Comparison of ENCODE assay signal across 7 mouse cellular contexts in genomic region chr15:79671828-79672348, GRCm38 (mm10). TPM values are rescaled to one million over a fixed set of nuclear protein-coding genes. Genes with fewer than 3 reads are reported as not detected.
A peak's percentile ranks its signal among the peaks of the same experiment; 100 is the strongest.
DNase-seq lines count a peak whose midpoint lies in the region; ATAC-seq and TF ChIP-seq lines count a peak whose summit lies in the region.
"Not testable (repeated sequence)": the region's sequence is repeated elsewhere in the genome, so short reads cannot be mapped to it uniquely, and the experiment has no call there.

No protein-coding gene starts in this region.

- ATAC-seq in forebrain, embryonic 11.5 days (replicated peaks; ENCODE audit: low FRiP score); heart, embryonic 15.5 days (replicated peaks; ENCODE audit: insufficient number of reproducible peaks, insufficient read depth, low FRiP score, low read depth); intestine, postnatal 0 days; limb, embryonic 13.5 days (ENCODE audit: low FRiP score, low read depth); lung, postnatal 0 days; neural tube, embryonic 13.5 days (ENCODE audit: low read depth): not testable (repeated sequence)

- peak overlapping the region; percentile 48 for H3K4me3 ChIP-seq in bone marrow, adult 2 months (replicated peaks; ENCODE audit: control insufficient read depth, low read depth, low read length)
- peak overlapping the region; percentile 62; the same call in 1 of the 2 replicates for H3K4me3 ChIP-seq in forebrain, embryonic 11.5 days (ENCODE audit: low read depth, low read length)
- H3K4me3 ChIP-seq in heart, embryonic 15.5 days = peak overlapping the region; percentile 96
- peak overlapping the region; percentile 88; the same call in 1 of the 2 replicates for H3K4me3 ChIP-seq in intestine, postnatal 0 days (ENCODE audit: low read depth, low read length)
- H3K4me3 ChIP-seq in limb, embryonic 13.5 days = peak overlapping the region; percentile 86
- H3K4me3 ChIP-seq in lung, postnatal 0 days (ENCODE audit: low read depth, low read length) = not testable (repeated sequence)
- peak overlapping the region; percentile 84 for H3K4me3 ChIP-seq in neural tube, embryonic 13.5 days

- H3K4me2 ChIP-seq in forebrain, embryonic 11.5 days (ENCODE audit: low read depth, low read length, severe bottlenecking) = peak overlapping the region; percentile 63
- peak overlapping the region; percentile 83 for H3K4me2 ChIP-seq in heart, embryonic 15.5 days
- H3K4me2 ChIP-seq in intestine, postnatal 0 days (replicated peaks; ENCODE audit: low read depth) = peak overlapping the region; percentile 81
- peak overlapping the region; percentile 74 for H3K4me2 ChIP-seq in limb, embryonic 13.5 days (replicated peaks)
- peak overlapping the region; percentile 81 for H3K4me2 ChIP-seq in lung, postnatal 0 days (replicated peaks; ENCODE audit: low read depth, low read length)
- peak overlapping the region; percentile 84 for H3K4me2 ChIP-seq in neural tube, embryonic 13.5 days

- not testable (repeated sequence) for TF ChIP-seq EP300 in lung, postnatal 0 days (IDR thresholded peaks at IDR 0.05)

- H3K4me1 ChIP-seq in bone marrow, adult 2 months (ENCODE audit: control insufficient read depth, insufficient read depth, low read length); forebrain, embryonic 11.5 days (replicated peaks; ENCODE audit: control insufficient read depth, insufficient read depth, low read length); intestine, postnatal 0 days (replicated peaks; ENCODE audit: control insufficient read depth, insufficient read depth, low read length); limb, embryonic 13.5 days; lung, postnatal 0 days (ENCODE audit: insufficient read depth, low read depth, low read length); neural tube, embryonic 13.5 days (replicated peaks): not testable (repeated sequence)
- peaks cover 25% of the 10 kb centered on the region for H3K4me1 ChIP-seq in heart, embryonic 15.5 days (replicated peaks)

- H3K9ac ChIP-seq in forebrain, embryonic 11.5 days (ENCODE audit: low read length); intestine, postnatal 0 days (ENCODE audit: low read depth, low read length); limb, embryonic 13.5 days; lung, postnatal 0 days (replicated peaks; ENCODE audit: low read depth): not testable (repeated sequence)
- peak overlapping the region; percentile 8; the same call in 1 of the 2 replicates for H3K9ac ChIP-seq in heart, embryonic 15.5 days
- H3K9ac ChIP-seq in neural tube, embryonic 13.5 days = 0 out of 2 replicates have a peak overlapping the region, but pooled peaks have one; percentile 38

- H3K27ac ChIP-seq in bone marrow, adult 2 months (ENCODE audit: control insufficient read depth, insufficient read depth, low read depth, low read length, poor library complexity); forebrain, embryonic 11.5 days (ENCODE audit: low read depth, low read length); heart, embryonic 15.5 days; intestine, postnatal 0 days (ENCODE audit: low read depth, low read length); limb, embryonic 13.5 days; lung, postnatal 0 days (ENCODE audit: low read length); neural tube, embryonic 13.5 days (replicated peaks): not testable (repeated sequence)

- WGBS in bone marrow, adult 2 months = 71% methylated on average over 11 of the region's 11 CpGs
- WGBS in forebrain, embryonic 11.5 days = 92% methylated on average over 11 of the region's 11 CpGs
- WGBS in heart, embryonic 15.5 days = 69% methylated on average over 11 of the region's 11 CpGs
- whole genome bisulfite sequencing in intestine, postnatal 0 days = 62% methylated on average over 11 of the region's 11 CpGs
- WGBS in limb, embryonic 13.5 days = 82% methylated on average over 11 of the region's 11 CpGs
- WGBS in lung, postnatal 0 days = 58% methylated on average over 11 of the region's 11 CpGs
- WGBS in neural tube, embryonic 13.5 days = 87% methylated on average over 11 of the region's 11 CpGs

- not testable (repeated sequence) for DNase-seq in forebrain, embryonic 11.5 days (ENCODE audit: low spot score); lung, postnatal 0 days (ENCODE audit: low spot score)

- H3K36me3 ChIP-seq in forebrain, embryonic 11.5 days (ENCODE audit: control insufficient read depth, insufficient read depth, low read length) = not testable (repeated sequence)
- H3K36me3 ChIP-seq in heart, embryonic 15.5 days = peaks cover 45% of the 10 kb centered on the region
- peaks cover 38% of the 10 kb centered on the region for H3K36me3 ChIP-seq in intestine, postnatal 0 days (ENCODE audit: control insufficient read depth, insufficient read depth)
- H3K36me3 ChIP-seq in limb, embryonic 13.5 days = peaks cover 53% of the 10 kb centered on the region
- H3K36me3 ChIP-seq in lung, postnatal 0 days (ENCODE audit: insufficient read depth, low read length) = peaks cover 21% of the 10 kb centered on the region; the same call in 1 of the 2 replicates
- peaks cover 54% of the 10 kb centered on the region for H3K36me3 ChIP-seq in neural tube, embryonic 13.5 days

- TF ChIP-seq POLR2A in bone marrow, adult 2 months (IDR thresholded peaks at IDR 0.05; ENCODE audit: borderline replicate concordance, control insufficient read depth, low read depth, low read length) = not testable (repeated sequence)

- H3K9me3 ChIP-seq in forebrain, embryonic 11.5 days (ENCODE audit: control insufficient read depth, low read length); heart, embryonic 15.5 days (replicated peaks); intestine, postnatal 0 days (ENCODE audit: control insufficient read depth); limb, embryonic 13.5 days; lung, postnatal 0 days (ENCODE audit: low read length); neural tube, embryonic 13.5 days: not testable (repeated sequence)

- H3K27me3 ChIP-seq in forebrain, embryonic 11.5 days (ENCODE audit: control insufficient read depth, insufficient read depth, low read length); heart, embryonic 15.5 days; intestine, postnatal 0 days (replicated peaks; ENCODE audit: control insufficient read depth, insufficient read depth, low read length); limb, embryonic 13.5 days; lung, postnatal 0 days (replicated peaks; ENCODE audit: insufficient read depth, low read length); neural tube, embryonic 13.5 days: not testable (repeated sequence)

- not testable (repeated sequence) for TF ChIP-seq CTCF in bone marrow, adult 2 months (IDR thresholded peaks at IDR 0.05; ENCODE audit: control insufficient read depth, insufficient read depth, low read length); intestine, postnatal 0 days (IDR thresholded peaks at IDR 0.05; ENCODE audit: low read depth); lung, postnatal 0 days (IDR thresholded peaks at IDR 0.05)

RNA-seq across cellular contexts. Expression of gene Tomm22, which starts 1.2 kb away (rescaled TPM):
- polyA plus RNA-seq in bone marrow, adult 2 months (2011; ENCODE audit: insufficient read depth, insufficient read length, low replicate concordance, missing spikeins) = 96.4 and 126 TPM in 2 replicates
- polyA plus RNA-seq in forebrain, embryonic 11.5 days (2014; fragmentation: Nextera tagmentation; extraction: Ambion mirVana) = 271 and 288 TPM in 2 replicates
- 218 and 234 TPM in 2 replicates for polyA plus RNA-seq in heart, embryonic 15.5 days (2015; fragmentation: Nextera tagmentation; extraction: Ambion mirVana)
- polyA plus RNA-seq in intestine, postnatal 0 days (2015; fragmentation: Nextera tagmentation; extraction: Ambion mirVana) = 207 and 211 TPM in 2 replicates
- 221 and 226 TPM in 2 replicates for polyA plus RNA-seq in limb, embryonic 13.5 days (2015; fragmentation: Nextera tagmentation; extraction: Ambion mirVana)
- 167 and 168 TPM in 2 replicates for polyA plus RNA-seq in lung, postnatal 0 days (2015; fragmentation: Nextera tagmentation; extraction: Ambion mirVana)
- polyA plus RNA-seq in neural tube, embryonic 13.5 days (2015; fragmentation: Nextera tagmentation; extraction: Ambion mirVana) = 263 and 294 TPM in 2 replicates

RNA-seq across cellular contexts. Expression of gene Cby1, which starts 12.9 kb away (rescaled TPM):
- polyA plus RNA-seq in bone marrow, adult 2 months (2011; ENCODE audit: insufficient read depth, insufficient read length, low replicate concordance, missing spikeins) = 7.4 and 13.3 TPM in 2 replicates
- polyA plus RNA-seq in forebrain, embryonic 11.5 days (2014; fragmentation: Nextera tagmentation; extraction: Ambion mirVana) = 78.8 and 81.6 TPM in 2 replicates
- polyA plus RNA-seq in heart, embryonic 15.5 days (2015; fragmentation: Nextera tagmentation; extraction: Ambion mirVana) = 51.0 and 52.5 TPM in 2 replicates
- polyA plus RNA-seq in intestine, postnatal 0 days (2015; fragmentation: Nextera tagmentation; extraction: Ambion mirVana) = 22.3 and 23.1 TPM in 2 replicates
- polyA plus RNA-seq in limb, embryonic 13.5 days (2015; fragmentation: Nextera tagmentation; extraction: Ambion mirVana) = 55.1 and 59.5 TPM in 2 replicates
- polyA plus RNA-seq in lung, postnatal 0 days (2015; fragmentation: Nextera tagmentation; extraction: Ambion mirVana) = 43.5 and 45.3 TPM in 2 replicates
- polyA plus RNA-seq in neural tube, embryonic 13.5 days (2015; fragmentation: Nextera tagmentation; extraction: Ambion mirVana) = 82.6 and 85.6 TPM in 2 replicates

RNA-seq across cellular contexts. Expression of gene Fam227a, which starts 13.1 kb away (rescaled TPM):
- 2.7 and 8.5 TPM in 2 replicates for polyA plus RNA-seq in bone marrow, adult 2 months (2011; ENCODE audit: insufficient read depth, insufficient read length, low replicate concordance, missing spikeins)
- polyA plus RNA-seq in forebrain, embryonic 11.5 days (2014; fragmentation: Nextera tagmentation; extraction: Ambion mirVana) = 4.5 and 4.7 TPM in 2 replicates
- 0.39 and 0.81 TPM in 2 replicates for polyA plus RNA-seq in heart, embryonic 15.5 days (2015; fragmentation: Nextera tagmentation; extraction: Ambion mirVana)
- polyA plus RNA-seq in intestine, postnatal 0 days (2015; fragmentation: Nextera tagmentation; extraction: Ambion mirVana) = 0.13 and 0.27 TPM in 2 replicates
- 1.4 and 2.2 TPM in 2 replicates for polyA plus RNA-seq in limb, embryonic 13.5 days (2015; fragmentation: Nextera tagmentation; extraction: Ambion mirVana)
- polyA plus RNA-seq in lung, postnatal 0 days (2015; fragmentation: Nextera tagmentation; extraction: Ambion mirVana) = 1.2 and 1.3 TPM in 2 replicates
- polyA plus RNA-seq in neural tube, embryonic 13.5 days (2015; fragmentation: Nextera tagmentation; extraction: Ambion mirVana) = 5.3 and 6.2 TPM in 2 replicates

RNA-seq across cellular contexts. Expression of gene Josd1, which starts 15.8 kb away (rescaled TPM):
- polyA plus RNA-seq in bone marrow, adult 2 months (2011; ENCODE audit: insufficient read depth, insufficient read length, low replicate concordance, missing spikeins) = 15.3 and 20.4 TPM in 2 replicates
- 13.4 and 13.8 TPM in 2 replicates for polyA plus RNA-seq in forebrain, embryonic 11.5 days (2014; fragmentation: Nextera tagmentation; extraction: Ambion mirVana)
- 20.6 and 24.5 TPM in 2 replicates for polyA plus RNA-seq in heart, embryonic 15.5 days (2015; fragmentation: Nextera tagmentation; extraction: Ambion mirVana)
- 9.4 and 9.7 TPM in 2 replicates for polyA plus RNA-seq in intestine, postnatal 0 days (2015; fragmentation: Nextera tagmentation; extraction: Ambion mirVana)
- 24.8 and 26.7 TPM in 2 replicates for polyA plus RNA-seq in limb, embryonic 13.5 days (2015; fragmentation: Nextera tagmentation; extraction: Ambion mirVana)
- 12.7 and 13.9 TPM in 2 replicates for polyA plus RNA-seq in lung, postnatal 0 days (2015; fragmentation: Nextera tagmentation; extraction: Ambion mirVana)
- polyA plus RNA-seq in neural tube, embryonic 13.5 days (2015; fragmentation: Nextera tagmentation; extraction: Ambion mirVana) = 20.9 and 21.3 TPM in 2 replicates

RNA-seq across cellular contexts. Expression of gene Gtpbp1, which starts 18.8 kb away (rescaled TPM):
- polyA plus RNA-seq in bone marrow, adult 2 months (2011; ENCODE audit: insufficient read depth, insufficient read length, low replicate concordance, missing spikeins) = 46.1 and 53.9 TPM in 2 replicates
- 53.4 and 54.3 TPM in 2 replicates for polyA plus RNA-seq in forebrain, embryonic 11.5 days (2014; fragmentation: Nextera tagmentation; extraction: Ambion mirVana)
- 23.7 and 30.0 TPM in 2 replicates for polyA plus RNA-seq in heart, embryonic 15.5 days (2015; fragmentation: Nextera tagmentation; extraction: Ambion mirVana)
- 15.0 and 15.3 TPM in 2 replicates for polyA plus RNA-seq in intestine, postnatal 0 days (2015; fragmentation: Nextera tagmentation; extraction: Ambion mirVana)
- 37.1 and 40.8 TPM in 2 replicates for polyA plus RNA-seq in limb, embryonic 13.5 days (2015; fragmentation: Nextera tagmentation; extraction: Ambion mirVana)
- polyA plus RNA-seq in lung, postnatal 0 days (2015; fragmentation: Nextera tagmentation; extraction: Ambion mirVana) = 16.9 and 17.9 TPM in 2 replicates
- polyA plus RNA-seq in neural tube, embryonic 13.5 days (2015; fragmentation: Nextera tagmentation; extraction: Ambion mirVana) = 38.1 and 40.9 TPM in 2 replicates
